Mouse (Mus musculus) kidney, adult 2 months (tissue): ENCODE results near the gene Trip12.

Experiments used
- CTCF ChIP-seq: fragments of 200-500 bp; conservative IDR thresholded peaks from 2 replicates; pipeline ENCODE4 v1.5.1; 2011; ENCODE audit warnings: low read depth, mild to moderate bottlenecking, control low read depth, low read length, moderate library complexity, mixed read lengths; ENCODE audit not compliant: insufficient read depth, insufficient read length
- POLR2A ChIP-seq: fragments of 200-500 bp; IDR thresholded peaks from one replicate; pipeline ENCODE4 v1.6.1; 2011; ENCODE audit warnings: low read depth, low read length, control low read depth

DNA sequence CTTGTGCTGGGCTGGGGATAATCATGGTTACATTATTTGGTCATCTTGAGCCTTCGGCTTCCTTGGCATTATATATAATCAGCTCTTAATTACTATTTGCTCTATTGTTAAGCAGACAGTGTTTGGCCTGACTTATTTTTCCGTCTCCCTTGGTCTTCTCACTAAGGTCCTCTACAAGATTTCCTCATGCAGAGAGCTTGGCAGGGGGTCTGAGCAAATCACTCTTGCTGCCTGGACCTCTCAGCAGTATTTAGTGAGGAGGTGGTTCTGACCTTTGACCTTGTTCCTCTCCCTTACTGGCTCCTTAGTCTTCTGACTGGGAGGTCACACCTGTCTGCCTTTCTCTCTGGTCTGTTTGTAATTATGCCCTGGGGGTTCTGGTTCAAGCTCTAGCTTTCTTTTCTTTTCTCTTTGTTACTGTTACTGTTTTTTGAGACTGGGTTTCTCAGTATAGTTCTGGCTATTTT, 41.8 kb upstream of the Trip12 start:
- no peak for TF ChIP-seq CTCF
- no peak for TF ChIP-seq POLR2A
